Mouse (Mus musculus) kidney, adult 2 months (tissue): ENCODE measurements around the gene Lancl3. TPM values are rescaled to one million over a fixed set of nuclear protein-coding genes. Genes with fewer than 3 reads are reported as not detected.
"Not testable (repeated sequence)": the region's sequence is repeated elsewhere in the genome, so short reads cannot be mapped to it uniquely, and the experiment has no call there.

ENCODE experiments used
- DNase-seq: peaks from one replicate; pipeline ENCODE4 v3.0.0; 2021
- H3K27ac ChIP-seq: fragments of 200-500 bp; 2 replicates; pipeline ENCODE4 v1.5.1; 2012; ENCODE audit warnings: low read depth, low read length, control low read depth, inconsistent platforms; ENCODE audit not compliant: insufficient read depth
- H3K27me3 ChIP-seq: fragments of 200-500 bp; replicated peaks from 2 replicates; pipeline ENCODE4 v1.6.1; 2012; ENCODE audit warnings: mild to moderate bottlenecking, moderate library complexity, low read length, inconsistent platforms; ENCODE audit not compliant: control insufficient read depth, insufficient read depth
- H3K36me3 ChIP-seq: fragments of 200-500 bp; 2 replicates; pipeline ENCODE4 v1.6.1; 2012; ENCODE audit warnings: mild to moderate bottlenecking, moderate library complexity, low read length, inconsistent platforms; ENCODE audit not compliant: control insufficient read depth, insufficient read depth
- H3K4me1 ChIP-seq: fragments of 200-500 bp; 2 replicates; pipeline ENCODE4 v1.6.1; 2011; ENCODE audit warnings: low read length; ENCODE audit not compliant: control insufficient read depth, insufficient read depth
- H3K4me3 ChIP-seq: fragments of 200-500 bp; 2 replicates; pipeline ENCODE4 v1.5.1; 2011; ENCODE audit warnings: mild to moderate bottlenecking, low read depth, low read length, control low read depth; ENCODE audit not compliant: insufficient read depth
- CTCF ChIP-seq: fragments of 200-500 bp; conservative IDR thresholded peaks from 2 replicates; pipeline ENCODE4 v1.5.1; 2011; ENCODE audit warnings: low read depth, mild to moderate bottlenecking, control low read depth, low read length, moderate library complexity, mixed read lengths; ENCODE audit not compliant: insufficient read depth, insufficient read length
- POLR2A ChIP-seq: fragments of 200-500 bp; IDR thresholded peaks from one replicate; pipeline ENCODE4 v1.6.1; 2011; ENCODE audit warnings: low read depth, low read length, control low read depth
- WGBS: fragments of 180-500 bp; shearing (Covaris S2); methylation state at CpG from one replicate; pipeline ENCODE4 v1.1.7; 2018; 5-methylcytosine and 5-hydroxymethylcytosine counted together
- polyA plus RNA-seq: library from polyadenylated mRNA; depleted of rRNA; stranded (reverse); fragments of >200 nt; gene quantifications from 2 replicates; pipeline ENCODE4 v1.2.3, GENCODE M21; 2012

The Lancl3 gene
- polyA plus RNA-seq, 1 experiment, result 0.50 TPM

- Histone ChIP-seq H3K27ac (no peak overlapping the region), H3K4me1 (no peaks in the 10 kb centered on the region), H3K4me3 (no peak overlapping the region), H3K36me3 (no peaks in the 10 kb centered on the region), H3K27me3 (no peaks in the 10 kb centered on the region)
- no peak for DNase-seq
- 84% methylated on average over 3 of the region's 3 CpGs for WGBS
- TF ChIP-seq POLR2A, result no peak
- TF ChIP-seq CTCF, result no peak
Measured at GRCm38 (mm10) chrX:9271112-9271511, 71.4 kb downstream of the Lancl3 start.

- Histone ChIP-seq H3K27me3 (no peaks in the 10 kb centered on the region), H3K36me3 (no peaks in the 10 kb centered on the region), H3K4me1 (no peaks in the 10 kb centered on the region), H3K4me3 (peak overlapping the region; percentile 71), H3K27ac (no peak overlapping the region)
- TF ChIP-seq CTCF (no peak), POLR2A (no peak)
- 8% methylated on average over 8 of the region's 8 CpGs for WGBS
- DNase-seq, result no peak
Measured at GRCm38 (mm10) chrX:9271947-9272459, 72.3 kb downstream of the Lancl3 start.

GRCm38 (mm10) chrX:9272460-9273361 lies 73.0 kb downstream of the Lancl3 start, which contains the start of gene Xk:
Xk (plus strand) TSS chrX:9272756.
- TF ChIP-seq CTCF, result no peak
- no peak for TF ChIP-seq POLR2A
- no peak within 1 kb of the TSS for H3K27ac ChIP-seq
- peak within 1 kb of the TSS; percentile 71 for H3K4me3 ChIP-seq
- WGBS, result 3% methylated on average over 42 of the region's 94 CpGs
- H3K36me3 ChIP-seq, result no peaks in the 10 kb centered on the region
- no peaks in the 10 kb centered on the region for H3K27me3 ChIP-seq
- DNase-seq, result peak; percentile 44
- no peaks in the 10 kb centered on the region for H3K4me1 ChIP-seq

DNA sequence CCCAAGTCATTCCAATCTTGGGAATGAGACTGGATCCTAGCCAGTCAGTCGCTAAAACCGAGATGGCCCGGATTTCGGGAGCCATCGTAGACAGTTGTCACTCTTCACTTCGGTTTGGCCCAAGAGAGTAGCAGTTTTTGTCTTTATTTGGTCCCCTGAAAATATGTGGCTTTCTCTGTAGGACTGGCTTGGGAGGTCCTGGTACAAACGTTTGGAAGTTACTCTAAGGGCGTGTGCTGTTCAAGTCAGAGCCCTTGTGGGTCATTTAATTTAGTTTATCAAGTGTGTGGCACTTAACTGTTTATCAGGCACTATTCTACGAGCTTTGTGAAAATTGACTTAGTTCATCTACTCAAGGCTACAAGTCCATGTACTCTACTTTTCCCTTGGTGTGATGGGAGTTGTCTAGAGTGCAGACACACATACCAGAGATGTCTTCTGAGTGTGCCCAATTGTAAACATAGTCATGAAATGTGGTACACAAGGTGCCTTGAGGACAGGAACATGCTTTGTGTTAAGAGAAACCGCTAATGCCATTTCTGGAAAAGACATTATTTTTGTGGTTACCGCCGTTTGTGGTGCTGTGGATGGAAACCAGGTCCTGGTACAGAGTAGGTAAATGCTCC lies 73.8 kb downstream of the Lancl3 start:
- TF ChIP-seq POLR2A (no peak), CTCF (no peak)
- Histone ChIP-seq H3K36me3 (no peaks in the 10 kb centered on the region), H3K4me3 (peak overlapping the region; percentile 71), H3K27me3 (no peaks in the 10 kb centered on the region), H3K4me1 (no peaks in the 10 kb centered on the region), H3K27ac (no peak overlapping the region)
- DNase-seq, result no peak
- 61% methylated on average over 12 of the region's 12 CpGs for WGBS

- 84% methylated on average over 8 of the region's 8 CpGs for WGBS
- no peak overlapping the region for H3K4me3 ChIP-seq
- H3K36me3 ChIP-seq, result no peaks in the 10 kb centered on the region
- no peak for TF ChIP-seq POLR2A
- TF ChIP-seq CTCF, result no peak
- no peak overlapping the region for H3K27ac ChIP-seq
- H3K4me1 ChIP-seq, result no peaks in the 10 kb centered on the region
- DNase-seq, result no peak
- H3K27me3 ChIP-seq, result no peaks in the 10 kb centered on the region
Measured at GRCm38 (mm10) chrX:9274321-9274720, 74.6 kb downstream of the Lancl3 start.

GRCm38 (mm10) chrX:9283464-9283863 lies 83.8 kb downstream of the Lancl3 start, which contains the start of gene H2al1m:
H2al1m (plus strand) TSS chrX:9283764.
- not testable (repeated sequence) for H3K4me3 ChIP-seq
- no CpG with 5 or more reads among the region's 1 CpGs for WGBS

DNA sequence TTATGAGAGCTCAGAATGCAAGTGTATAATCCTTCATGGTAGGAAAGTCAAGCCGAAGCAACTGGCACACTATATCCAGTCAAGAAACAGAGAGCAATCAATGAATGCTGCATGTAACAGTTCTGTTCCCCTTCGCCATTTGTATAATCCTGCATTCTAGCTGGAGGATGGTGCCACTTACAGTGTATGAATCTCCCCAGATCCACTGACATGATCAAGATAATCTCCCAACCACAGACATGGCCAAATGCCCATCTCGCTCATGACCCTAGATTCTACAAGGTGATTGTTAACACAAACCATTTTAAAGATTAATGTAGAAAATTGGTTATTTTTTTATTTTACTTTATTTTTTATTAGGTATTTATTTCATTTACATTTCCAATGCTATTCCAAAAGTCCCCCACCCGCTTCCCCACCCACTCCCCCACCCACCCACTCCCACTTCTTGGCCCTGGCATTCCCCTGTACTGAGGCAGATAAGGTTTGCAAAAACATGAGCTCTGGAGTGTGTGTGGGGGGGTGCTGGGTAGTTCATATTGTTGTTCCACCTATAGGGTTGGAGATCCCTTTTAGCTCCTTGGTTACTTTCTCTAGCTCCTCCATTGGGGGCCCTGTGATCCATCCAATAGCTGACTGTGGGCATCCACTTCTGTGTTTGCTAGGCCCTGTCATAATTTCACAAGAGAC lies 93.6 kb downstream of the Lancl3 start:
- DNase-seq, H3K4me3 ChIP-seq, H3K4me1 ChIP-seq, H3K27me3 ChIP-seq, H3K36me3 ChIP-seq, H3K27ac ChIP-seq: not testable (repeated sequence)
- 97% methylated on average over 4 of the region's 4 CpGs for WGBS

More at GRCm38 (mm10) chrX:9283464-9283863, 83.8 kb downstream of the Lancl3 start, which contains the start of gene H2al1m:
- H3K4me1 ChIP-seq, DNase-seq, H3K36me3 ChIP-seq, H3K27ac ChIP-seq, H3K27me3 ChIP-seq: not testable (repeated sequence)
